In genomic region chr6:83086121-83087035, GRCm38 (mm10) we compare ENCODE assay signal across 8 mouse cellular contexts. TPM values are rescaled to one million over a fixed set of nuclear protein-coding genes. Genes with fewer than 3 reads are reported as not detected.
DNase-seq lines count a peak whose midpoint lies in the region; ATAC-seq and TF ChIP-seq lines count a peak whose summit lies in the region.

TSS of gene Lbx2 (plus strand) at chr6:83086367.

- no peak within 1 kb of the TSS for H3K9ac ChIP-seq in lung, embryonic 14.5 days

- peak within 1 kb of the TSS; percentile 25 for H3K4me3 ChIP-seq in lung, embryonic 14.5 days (ENCODE audit: low read depth, low read length)
- no peak within 1 kb of the TSS for H3K4me3 ChIP-seq in myocyte

- no peaks in the 10 kb centered on the region for H3K9me3 ChIP-seq in lung, embryonic 14.5 days (ENCODE audit: low read depth, low read length)

- peaks cover 71% of the 10 kb centered on the region for H3K27me3 ChIP-seq in lung, embryonic 14.5 days (ENCODE audit: insufficient read depth, low read length)
- H3K27me3 ChIP-seq in myocyte (ENCODE audit: control insufficient read depth, insufficient read depth, insufficient read length): peaks cover 42% of the 10 kb centered on the region

- H3K79me2 ChIP-seq in myocyte (ENCODE audit: control insufficient read depth, insufficient read depth): no peaks in the 10 kb centered on the region

- no peak within 1 kb of the TSS for H3K27ac ChIP-seq in lung, embryonic 14.5 days (ENCODE audit: low read depth)

- no peaks in the 10 kb centered on the region for H3K4me1 ChIP-seq in lung, embryonic 14.5 days (ENCODE audit: insufficient read depth)

- TF ChIP-seq CTCF in lung, embryonic 14.5 days (IDR thresholded peaks at IDR 0.05; ENCODE audit: low read depth): no peak

- no peak for TF ChIP-seq POLR2A in myocyte (IDR thresholded peaks at IDR 0.05; ENCODE audit: insufficient read length, low read depth)

- no peak within 1 kb of the TSS for H3ac ChIP-seq in myocyte (ENCODE audit: control insufficient read depth, insufficient read length)

- WGBS in lung, embryonic 14.5 days: 4% methylated on average over 42 of the region's 42 CpGs

- peaks cover 13% of the 10 kb centered on the region for H3K36me3 ChIP-seq in lung, embryonic 14.5 days (ENCODE audit: insufficient read depth)
- H3K36me3 ChIP-seq in myocyte (ENCODE audit: control insufficient read depth, insufficient read depth): peaks cover 5% of the 10 kb centered on the region

- no peak for ATAC-seq in lung, embryonic 14.5 days (ENCODE audit: insufficient read depth)
- ATAC-seq in inflammation-experienced regulatory T-cells, adult 6 months: peak; percentile 21

- H3K4me2 ChIP-seq in lung, embryonic 14.5 days: peak within 1 kb of the TSS; percentile 49
- H3K4me2 ChIP-seq in myocyte (ENCODE audit: low read depth): peak within 1 kb of the TSS; percentile 48

- DNase-seq in lung, embryonic 14.5 days: no peak
- no peak for DNase-seq in lung, postnatal 14 days
- peak; percentile 57 to 66 for DNase-seq in adrenal gland, postnatal 36 days
- DNase-seq in urinary bladder, postnatal 25 days (ENCODE audit: low spot score): no peak
- DNase-seq in urinary bladder, postnatal 10 days (ENCODE audit: low spot score): no peak
- DNase-seq in spleen, adult 18-20 months: no peak

TF ChIP-seq in myocyte, 11 proteins besides CTCF, POLR2A, EP300 and RAD21:
- TF ChIP-seq CEBPB (IDR thresholded peaks at IDR 0.05; ENCODE audit: insufficient read depth, poor library complexity, severe bottlenecking): no peak
- no peak for TF ChIP-seq TCF12 (IDR thresholded peaks at IDR 0.05; ENCODE audit: insufficient read depth, poor library complexity, severe bottlenecking)

RNA-seq across cellular contexts. Expression of gene Lbx2, which starts in this region (rescaled TPM):
- 0.84 and 0.89 TPM in 2 replicates for polyA plus RNA-seq in lung, embryonic 14.5 days (2014; fragmentation: Nextera tagmentation; extraction: Ambion mirVana)
- 10 to 100 TPM in 1 of 2 experiments, 1 to 10 TPM in 1; 7.9 to 15.5 TPM for total RNA-seq in adrenal gland, postnatal 36 days (2021)
- polyA plus RNA-seq in inflammation-experienced regulatory T-cells, adult 6 months (2017; shearing (Covaris generic)): not detected
- 0.07 TPM for polyA plus RNA-seq in myocyte (2012; fragmentation: generic; extraction: Trizol)

Comparison
In these comparisons a context has a peak if more than half of its experiments do, and no peak if none do; other contexts are left out.
1. Peak in ATAC-seq in inflammation-experienced regulatory T-cells, adult 6 months; RNA of the gene not detected or under 1 TPM.
2. DNase-seq: peak in adrenal gland, postnatal 36 days (2 of 2); none in lung, embryonic 14.5 days (single experiment), lung, postnatal 14 days (single experiment), urinary bladder, postnatal 25 days (single experiment), urinary bladder, postnatal 10 days (single experiment) and spleen, adult 18-20 months (0 of 2).